Mouse (Mus musculus): ENCODE data around the gene Trabd2b.
A peak's percentile ranks its signal among the peaks of the same experiment; 100 is the strongest.

The Trabd2b gene

DNA sequence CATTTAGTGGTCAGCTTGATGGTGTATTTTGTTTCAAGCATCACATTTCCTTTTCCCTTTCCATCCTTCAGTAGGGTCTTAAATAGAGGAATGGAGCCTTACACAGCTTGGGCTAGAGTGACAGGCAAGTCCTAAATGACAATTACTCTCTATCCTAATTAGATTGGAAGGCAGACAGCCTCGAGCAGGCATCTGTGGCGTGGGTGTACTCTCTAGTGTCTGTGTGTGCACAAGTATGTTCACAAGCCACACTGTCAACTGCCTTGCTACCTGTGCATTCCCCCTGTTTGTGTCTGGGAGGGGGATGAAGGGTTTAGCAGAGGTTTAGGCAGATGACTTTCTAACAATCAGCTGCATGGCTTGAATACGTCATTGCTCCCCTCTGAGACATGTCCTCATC lies 6.7 kb upstream of the Trabd2b start:
- no peak for DNase-seq

- no peak for DNase-seq
These were observed 4.4 kb upstream of the Trabd2b start for GRCm38 (mm10) chr4:114401993-114402731.

DNA sequence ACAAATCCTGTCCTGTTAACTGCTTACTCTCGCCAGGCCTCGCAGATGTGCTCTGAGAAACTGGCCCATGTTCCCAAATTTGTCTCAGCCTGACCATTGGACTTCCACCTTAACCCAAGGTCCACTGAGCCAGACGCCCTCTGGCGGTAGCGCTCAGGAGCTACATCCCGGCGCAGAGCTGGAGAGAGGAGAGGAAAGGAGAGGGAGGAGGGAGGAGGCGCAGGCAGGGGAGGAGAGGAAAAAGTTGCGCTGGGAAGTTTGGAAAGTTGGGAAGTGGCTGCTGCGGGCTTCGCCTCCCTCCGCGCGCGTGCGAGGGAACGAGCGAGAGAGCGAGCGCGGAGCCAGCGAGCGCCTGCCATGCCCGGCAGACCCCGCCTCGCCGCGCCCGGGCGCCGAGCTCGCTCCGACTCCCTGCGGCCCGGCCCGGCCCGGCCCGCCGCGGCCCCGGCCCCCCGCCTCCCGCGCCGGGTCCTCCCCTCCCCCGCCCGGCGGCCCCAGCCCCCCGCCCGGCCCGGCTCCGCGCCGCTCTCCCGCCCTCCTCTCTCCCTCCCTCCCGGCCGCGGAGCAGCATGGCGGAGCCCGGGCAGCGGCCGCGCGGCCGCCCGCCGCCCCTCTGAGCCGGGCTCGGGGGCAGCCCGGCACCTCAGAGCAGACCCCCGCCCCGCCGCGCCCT lies 706 bp upstream of the Trabd2b start:
- DNase-seq = peak; percentile 92 to 93

GRCm38 (mm10) chr4:114407516-114407915 lies 992 bp downstream of the Trabd2b start:
- no peak for DNase-seq

- no peak for DNase-seq
These were observed 1.8 kb downstream of the Trabd2b start for GRCm38 (mm10) chr4:114408298-114408697.

GRCm38 (mm10) chr4:114408890-114409480 lies 2.5 kb downstream of the Trabd2b start:
- DNase-seq = peak; percentile 41 to 48

DNA sequence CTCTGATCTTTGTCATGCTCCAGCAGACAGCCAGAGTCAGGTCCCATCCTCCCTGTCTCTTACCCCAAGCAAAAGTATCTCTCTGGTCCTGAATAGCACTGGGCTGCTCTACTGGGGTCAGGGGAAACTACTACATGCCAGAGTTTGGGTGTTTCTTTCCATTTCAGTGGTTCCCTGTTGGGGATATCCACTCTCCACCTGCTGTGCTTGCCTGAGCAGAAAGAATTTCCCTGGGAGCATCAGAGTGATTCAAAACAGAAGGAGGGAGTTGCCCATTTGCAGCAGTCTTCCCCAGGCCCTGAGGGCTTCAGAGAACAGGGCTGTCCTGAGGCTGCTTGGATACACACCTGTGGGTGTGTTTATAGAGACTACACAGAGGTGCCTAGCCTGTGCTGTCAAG lies 3.0 kb downstream of the Trabd2b start:
- DNase-seq = no peak

DNA sequence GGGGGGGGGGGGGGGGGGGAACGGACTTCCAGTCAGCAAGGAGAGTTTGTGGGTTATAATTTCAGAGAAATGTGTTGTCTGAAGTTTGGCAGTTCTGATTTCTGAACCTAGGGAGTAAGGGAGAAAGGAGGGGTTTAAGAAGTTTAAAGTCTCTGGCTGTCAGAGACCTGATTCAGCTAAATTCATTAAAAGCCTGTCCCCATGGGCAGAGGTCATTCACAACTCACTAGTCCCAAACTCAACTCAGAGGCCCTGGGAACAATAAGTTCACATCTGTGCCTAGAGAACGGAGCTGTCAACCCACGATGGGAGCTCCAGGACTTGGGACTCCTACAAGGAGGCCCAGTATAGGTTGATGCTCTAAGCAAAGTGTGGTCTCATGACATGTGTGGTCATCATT lies 3.5 kb downstream of the Trabd2b start:
- DNase-seq = no peak

GRCm38 (mm10) chr4:114410443-114410842 lies 3.9 kb downstream of the Trabd2b start:
- peak in 1 of 2 experiments; percentile 14 for DNase-seq

- DNase-seq = no peak
These were observed 4.6 kb downstream of the Trabd2b start for GRCm38 (mm10) chr4:114410958-114411661.

- peak in 1 of 2 experiments; percentile 32 for DNase-seq
These were observed 5.4 kb downstream of the Trabd2b start for GRCm38 (mm10) chr4:114411846-114412390.

DNA sequence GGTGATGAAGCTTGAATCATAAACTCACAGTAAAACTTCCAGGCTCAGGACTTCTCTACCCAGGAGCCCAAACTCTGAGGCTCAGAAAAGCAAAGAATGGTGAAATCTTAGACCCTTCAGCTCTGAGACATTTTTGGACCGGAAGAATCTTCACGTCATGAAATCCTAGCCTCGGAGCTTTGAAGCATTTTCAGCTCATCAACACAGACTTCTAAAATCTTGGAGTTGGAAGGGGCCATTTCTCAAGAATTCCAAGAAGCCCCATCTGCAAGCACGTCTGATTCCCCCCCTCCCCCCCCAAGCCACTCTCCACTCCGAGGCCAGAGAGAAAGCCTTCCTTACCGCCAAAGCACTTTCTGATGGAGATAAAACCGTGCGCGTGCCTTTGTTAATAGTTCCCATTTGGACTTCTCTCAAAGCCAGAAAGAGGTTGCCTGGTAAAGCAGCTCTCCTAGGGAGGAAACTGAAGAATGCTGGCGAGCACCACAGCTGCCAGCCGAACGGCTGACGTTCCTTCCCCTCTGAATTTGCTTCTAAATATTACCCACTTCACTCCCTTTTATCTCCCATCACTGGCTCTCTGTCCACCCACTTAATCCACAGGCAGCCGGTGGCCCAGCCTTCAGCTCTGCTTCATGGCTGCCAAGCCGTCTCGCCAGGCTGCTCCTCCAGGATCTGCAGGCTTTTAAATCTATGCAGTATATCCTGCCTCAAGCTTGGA lies 9.6 kb downstream of the Trabd2b start:
- DNase-seq = peak; percentile 29 to 37

- no peak for DNase-seq
These were observed 13.6 kb downstream of the Trabd2b start for GRCm38 (mm10) chr4:114420154-114420553.

- DNase-seq = no peak
These were observed 16.6 kb downstream of the Trabd2b start for GRCm38 (mm10) chr4:114423084-114423483.

DNA sequence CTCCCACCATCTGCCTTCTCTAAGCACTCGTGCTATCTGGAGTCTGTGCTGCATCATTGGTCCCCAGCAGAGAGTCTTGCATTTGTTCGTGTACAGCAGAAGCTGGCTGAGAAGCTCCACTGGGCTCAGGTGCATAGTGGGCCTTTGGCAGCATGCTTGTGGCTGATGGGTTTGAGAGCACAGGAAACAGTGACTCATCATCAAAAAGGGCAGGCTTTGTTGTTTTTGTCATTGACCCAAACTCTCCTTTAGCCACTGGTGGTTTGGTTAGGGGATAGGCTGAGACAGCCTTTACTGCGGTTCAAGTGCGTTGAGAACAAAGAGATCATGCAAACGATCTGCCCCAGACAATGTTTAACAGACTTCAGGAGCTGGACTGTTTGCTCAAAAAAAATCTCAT lies 19.3 kb downstream of the Trabd2b start:
- DNase-seq = no peak

- DNase-seq = no peak
These were observed 26.2 kb downstream of the Trabd2b start for GRCm38 (mm10) chr4:114432742-114433141.

- no peak for DNase-seq
These were observed 26.9 kb downstream of the Trabd2b start for GRCm38 (mm10) chr4:114433440-114433839.

GRCm38 (mm10) chr4:114434766-114435165 lies 28.2 kb downstream of the Trabd2b start:
- no peak for DNase-seq

DNA sequence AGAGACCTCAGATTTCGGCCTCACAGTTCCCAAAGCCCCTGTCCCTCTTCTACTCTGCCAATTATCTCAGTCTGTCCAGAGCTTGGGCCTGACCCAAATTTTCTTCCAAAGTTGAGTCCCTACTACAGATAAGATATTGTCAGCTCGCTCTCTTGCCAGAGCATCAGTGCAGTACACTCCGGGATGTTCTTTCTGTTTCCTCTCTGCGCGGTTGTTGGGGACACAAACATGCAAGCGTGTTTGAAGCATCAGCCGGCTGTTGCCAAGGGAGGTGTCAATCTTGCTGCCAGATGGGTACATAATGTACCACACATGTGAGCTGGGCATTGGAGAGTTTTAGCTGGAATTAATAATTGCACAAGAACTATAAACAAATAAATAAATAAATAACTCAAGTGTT lies 28.9 kb downstream of the Trabd2b start:
- no peak for DNase-seq

DNA sequence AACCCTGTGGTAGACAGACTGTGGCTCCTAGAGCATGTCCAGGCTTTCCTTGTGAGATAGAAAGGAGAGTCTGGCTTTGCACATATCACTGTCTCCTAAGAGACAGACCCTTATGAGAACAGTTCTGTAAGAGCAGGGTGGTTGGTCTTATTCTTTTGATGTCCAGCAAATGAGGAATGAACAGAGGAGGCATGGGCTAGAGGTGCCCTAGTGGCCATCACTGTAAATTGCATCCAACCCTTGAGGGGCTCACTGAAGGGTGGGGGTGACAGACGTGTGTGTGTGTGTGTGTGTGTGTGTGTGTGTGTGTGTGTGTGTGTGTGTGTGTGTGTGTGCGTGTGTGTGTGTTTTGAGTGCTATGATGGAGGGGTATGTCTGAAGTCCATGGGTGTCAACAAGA lies 32.2 kb downstream of the Trabd2b start:
- peak in 1 of 2 experiments; percentile 22 for DNase-seq

DNA sequence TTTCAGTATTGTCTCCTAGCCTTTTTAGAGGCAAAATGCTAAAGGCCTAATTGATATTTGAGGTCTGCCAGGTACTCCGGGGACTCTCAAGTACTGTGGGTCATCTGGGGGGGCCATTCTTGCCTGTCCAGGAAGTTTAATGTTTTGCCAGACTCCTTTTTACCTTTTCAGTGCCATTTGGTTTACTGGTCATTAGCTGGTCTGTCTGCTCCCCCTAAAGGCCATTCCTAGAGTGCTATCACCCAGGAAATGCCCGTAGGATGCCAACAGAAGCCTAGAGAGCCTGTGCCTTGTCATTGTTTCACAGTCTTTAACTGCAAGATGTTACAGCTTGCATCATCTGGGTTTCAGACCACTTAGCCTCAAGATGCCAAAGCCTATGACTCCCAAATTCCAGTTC lies 35.7 kb downstream of the Trabd2b start:
- peak; percentile 54 to 55 for DNase-seq

GRCm38 (mm10) chr4:114442661-114443060 lies 36.1 kb downstream of the Trabd2b start:
- peak; percentile 46 to 58 for DNase-seq
